Mouse (Mus musculus): ENCODE measurements around the gene Trappc3. TPM values are rescaled to one million over a fixed set of nuclear protein-coding genes. Genes with fewer than 3 reads are reported as not detected.
A peak's percentile ranks its signal among the peaks of the same experiment; 100 is the strongest.
"Not testable (repeated sequence)": the region's sequence is repeated elsewhere in the genome, so short reads cannot be mapped to it uniquely, and the experiment has no call there.

The Trappc3 gene
- 179 and 199 TPM in 2 replicates for polyA plus RNA-seq (2015; fragmentation: Nextera tagmentation; extraction: Ambion mirVana)

- under 1% methylated on average over 46 of the region's 46 CpGs for WGBS
- Histone ChIP-seq H3K4me1 (ENCODE audit: control insufficient read depth, insufficient read depth, low read depth, low read length) (peaks cover 26% of the 10 kb centered on the region), H3K27me3 (replicated peaks; ENCODE audit: control insufficient read depth, insufficient read depth, low read length) (no peaks in the 10 kb centered on the region), H3K9ac (ENCODE audit: low read depth, low read length) (peak within 1 kb of the TSS; percentile 88), H3K4me2 (ENCODE audit: low read length) (peak within 1 kb of the TSS; percentile 84), H3K36me3 (ENCODE audit: control insufficient read depth, insufficient read depth, low read length) (no peaks in the 10 kb centered on the region), H3K4me3 (ENCODE audit: low read length) (peak within 1 kb of the TSS; percentile 78), H3K27ac (ENCODE audit: low read depth, low read length) (peak within 1 kb of the TSS; percentile 73; the same call in 1 of the 2 replicates), H3K9me3 (ENCODE audit: control insufficient read depth, low read length) (no peaks in the 10 kb centered on the region)
- ATAC-seq, result peak; percentile 96
These were observed at the start of gene Trappc3 for GRCm38 (mm10) chr4:126262119-126262807. Trappc3 (plus strand) TSS chr4:126262325.

GRCm38 (mm10) chr4:126217771-126218170 lies 44.4 kb upstream of the Trappc3 start:
- H3K36me3 ChIP-seq (ENCODE audit: control insufficient read depth, insufficient read depth, low read length), result no peaks in the 10 kb centered on the region
- WGBS, result 85% methylated on average over 6 of the region's 6 CpGs
- no peak overlapping the region for H3K4me2 ChIP-seq (ENCODE audit: low read length)

DNA sequence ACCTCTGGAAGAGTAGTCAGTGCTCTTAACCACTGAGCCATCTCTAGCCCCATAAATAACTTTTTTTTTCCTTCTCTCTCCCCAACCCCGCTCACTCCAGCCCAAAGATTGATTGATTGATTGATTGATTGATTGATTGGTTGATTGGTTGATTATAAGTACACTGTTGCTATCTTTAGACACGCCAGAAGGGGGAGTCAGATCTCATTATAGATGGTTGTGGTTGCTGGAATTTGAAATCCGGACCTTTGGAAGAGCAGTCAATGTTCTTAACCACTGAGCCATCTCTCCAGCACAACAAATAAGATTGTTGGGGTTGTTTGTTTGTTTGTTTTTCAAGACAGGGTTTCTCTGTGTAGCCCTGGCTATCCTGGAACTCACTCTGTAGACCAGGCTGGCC lies 42.6 kb upstream of the Trappc3 start:
- not testable (repeated sequence) for H3K9ac ChIP-seq (ENCODE audit: low read depth, low read length); H3K36me3 ChIP-seq (ENCODE audit: control insufficient read depth, insufficient read depth, low read length); ATAC-seq; H3K27ac ChIP-seq (ENCODE audit: low read depth, low read length); H3K4me1 ChIP-seq (ENCODE audit: control insufficient read depth, insufficient read depth, low read depth, low read length); H3K9me3 ChIP-seq (ENCODE audit: control insufficient read depth, low read length); H3K4me3 ChIP-seq (ENCODE audit: low read length); H3K27me3 ChIP-seq (replicated peaks; ENCODE audit: control insufficient read depth, insufficient read depth, low read length); H3K4me2 ChIP-seq (ENCODE audit: low read length)
- WGBS, result 71% methylated on average over 3 of the region's 3 CpGs

More at GRCm38 (mm10) chr4:126217771-126218170, 44.4 kb upstream of the Trappc3 start:
- H3K4me3 ChIP-seq (ENCODE audit: low read length), result no peak overlapping the region
- H3K27ac ChIP-seq (ENCODE audit: low read depth, low read length), result no peak overlapping the region
- ATAC-seq, result no peak
- H3K9ac ChIP-seq (ENCODE audit: low read depth, low read length), result no peak overlapping the region; the same call in 1 of the 2 replicates
- no peaks in the 10 kb centered on the region for H3K27me3 ChIP-seq (replicated peaks; ENCODE audit: control insufficient read depth, insufficient read depth, low read length)
- H3K9me3 ChIP-seq (ENCODE audit: control insufficient read depth, low read length), result no peaks in the 10 kb centered on the region
- H3K4me1 ChIP-seq (ENCODE audit: control insufficient read depth, insufficient read depth, low read depth, low read length), result no peaks in the 10 kb centered on the region

- Histone ChIP-seq H3K36me3 (ENCODE audit: control insufficient read depth, insufficient read depth, low read length) (no peaks in the 10 kb centered on the region), H3K4me1 (ENCODE audit: control insufficient read depth, insufficient read depth, low read depth, low read length) (no peaks in the 10 kb centered on the region), H3K27me3 (replicated peaks; ENCODE audit: control insufficient read depth, insufficient read depth, low read length) (no peaks in the 10 kb centered on the region), H3K9ac (ENCODE audit: low read depth, low read length) (no peak overlapping the region), H3K27ac (ENCODE audit: low read depth, low read length) (no peak overlapping the region), H3K4me2 (ENCODE audit: low read length) (no peak overlapping the region), H3K4me3 (ENCODE audit: low read length) (no peak overlapping the region), H3K9me3 (ENCODE audit: control insufficient read depth, low read length) (no peaks in the 10 kb centered on the region)
- 89% methylated on average over 10 of the region's 10 CpGs for WGBS
- ATAC-seq, result no peak
These were observed 42.1 kb upstream of the Trappc3 start for GRCm38 (mm10) chr4:126220045-126220444.

- Histone ChIP-seq H3K4me2 (ENCODE audit: low read length) (no peak overlapping the region), H3K27ac (ENCODE audit: low read depth, low read length) (no peak overlapping the region), H3K4me1 (ENCODE audit: control insufficient read depth, insufficient read depth, low read depth, low read length) (peaks cover 6% of the 10 kb centered on the region), H3K27me3 (replicated peaks; ENCODE audit: control insufficient read depth, insufficient read depth, low read length) (no peaks in the 10 kb centered on the region), H3K4me3 (ENCODE audit: low read length) (no peak overlapping the region), H3K9ac (ENCODE audit: low read depth, low read length) (no peak overlapping the region), H3K36me3 (ENCODE audit: control insufficient read depth, insufficient read depth, low read length) (no peaks in the 10 kb centered on the region), H3K9me3 (ENCODE audit: control insufficient read depth, low read length) (no peaks in the 10 kb centered on the region)
- ATAC-seq, result no peak
- WGBS, result 83% methylated on average over 11 of the region's 11 CpGs
These were observed 39.5 kb upstream of the Trappc3 start for GRCm38 (mm10) chr4:126222631-126223030.

GRCm38 (mm10) chr4:126226640-126227039 lies 35.5 kb upstream of the Trappc3 start:
- H3K9me3 ChIP-seq (ENCODE audit: control insufficient read depth, low read length), result no peaks in the 10 kb centered on the region
- H3K36me3 ChIP-seq (ENCODE audit: control insufficient read depth, insufficient read depth, low read length), result peaks cover 4% of the 10 kb centered on the region
- peak overlapping the region; percentile 53; the same call in 1 of the 2 replicates for H3K9ac ChIP-seq (ENCODE audit: low read depth, low read length)
- whole genome bisulfite sequencing, result 49% methylated on average over 12 of the region's 12 CpGs
- peak overlapping the region; percentile 64 for H3K4me2 ChIP-seq (ENCODE audit: low read length)
- H3K4me1 ChIP-seq (ENCODE audit: control insufficient read depth, insufficient read depth, low read depth, low read length), result peaks cover 6% of the 10 kb centered on the region
- ATAC-seq, result peak; percentile 3; the same call in 1 of the 2 replicates
- H3K4me3 ChIP-seq (ENCODE audit: low read length), result no peak overlapping the region
- no peaks in the 10 kb centered on the region for H3K27me3 ChIP-seq (replicated peaks; ENCODE audit: control insufficient read depth, insufficient read depth, low read length)
- no peak overlapping the region for H3K27ac ChIP-seq (ENCODE audit: low read depth, low read length)

- Histone ChIP-seq H3K4me2 (ENCODE audit: low read length) (peak overlapping the region; percentile 64), H3K27ac (ENCODE audit: low read depth, low read length) (peak overlapping the region; percentile 34), H3K9me3 (ENCODE audit: control insufficient read depth, low read length) (no peaks in the 10 kb centered on the region), H3K4me1 (ENCODE audit: control insufficient read depth, insufficient read depth, low read depth, low read length) (peaks cover 6% of the 10 kb centered on the region), H3K9ac (ENCODE audit: low read depth, low read length) (peak overlapping the region; percentile 53; the same call in 1 of the 2 replicates), H3K27me3 (replicated peaks; ENCODE audit: control insufficient read depth, insufficient read depth, low read length) (no peaks in the 10 kb centered on the region), H3K4me3 (ENCODE audit: low read length) (peak overlapping the region; percentile 30), H3K36me3 (ENCODE audit: control insufficient read depth, insufficient read depth, low read length) (peaks cover 10% of the 10 kb centered on the region)
- WGBS, result 4% methylated on average over 18 of the region's 18 CpGs
- peak; percentile 79 for ATAC-seq
These were observed 34.9 kb upstream of the Trappc3 start for GRCm38 (mm10) chr4:126227077-126227761.

GRCm38 (mm10) chr4:126228144-126228543 lies 34.0 kb upstream of the Trappc3 start:
- no peak overlapping the region for H3K27ac ChIP-seq (ENCODE audit: low read depth, low read length)
- ATAC-seq, result no peak
- H3K9ac ChIP-seq (ENCODE audit: low read depth, low read length), result no peak overlapping the region
- no peaks in the 10 kb centered on the region for H3K27me3 ChIP-seq (replicated peaks; ENCODE audit: control insufficient read depth, insufficient read depth, low read length)
- WGBS, result 16% methylated on average over 5 of the region's 5 CpGs
- peaks cover 19% of the 10 kb centered on the region for H3K36me3 ChIP-seq (ENCODE audit: control insufficient read depth, insufficient read depth, low read length)
- peaks cover 6% of the 10 kb centered on the region for H3K4me1 ChIP-seq (ENCODE audit: control insufficient read depth, insufficient read depth, low read depth, low read length)
- no peak overlapping the region for H3K4me3 ChIP-seq (ENCODE audit: low read length)
- no peaks in the 10 kb centered on the region for H3K9me3 ChIP-seq (ENCODE audit: control insufficient read depth, low read length)
- no peak overlapping the region for H3K4me2 ChIP-seq (ENCODE audit: low read length)

- Histone ChIP-seq H3K4me2 (ENCODE audit: low read length) (no peak overlapping the region), H3K9ac (ENCODE audit: low read depth, low read length) (no peak overlapping the region), H3K27me3 (replicated peaks; ENCODE audit: control insufficient read depth, insufficient read depth, low read length) (no peaks in the 10 kb centered on the region), H3K9me3 (ENCODE audit: control insufficient read depth, low read length) (no peaks in the 10 kb centered on the region), H3K4me1 (ENCODE audit: control insufficient read depth, insufficient read depth, low read depth, low read length) (peaks cover 6% of the 10 kb centered on the region), H3K27ac (ENCODE audit: low read depth, low read length) (0 out of 2 replicates have a peak overlapping the region, but pooled peaks have one; percentile 6), H3K4me3 (ENCODE audit: low read length) (no peak overlapping the region), H3K36me3 (ENCODE audit: control insufficient read depth, insufficient read depth, low read length) (peaks cover 35% of the 10 kb centered on the region)
- ATAC-seq, result no peak
- WGBS, result 60% methylated on average over 7 of the region's 7 CpGs
These were observed 32.2 kb upstream of the Trappc3 start for GRCm38 (mm10) chr4:126229900-126230299.
